Mouse (Mus musculus) heart, adult 8-10 months (tissue): ENCODE measurements around the gene Atp9a. TPM values are rescaled to one million over a fixed set of nuclear protein-coding genes. Genes with fewer than 3 reads are reported as not detected.

Experiments used
- DNase-seq: peaks from one replicate; pipeline ENCODE4 v3.0.0; 2022; ENCODE audit warnings: low spot score
- microRNA-seq: library from miRNA; unstranded; fragments of <30 nt; microRNA quantifications from one replicate; pipeline ENCODE4 v1.2.0, GENCODE M21; 2022
- total RNA-seq, 4 experiments: library from RNA; stranded (reverse); gene quantifications; 2 replicates each; pipeline ENCODE4 v1.2.4; 2022

The Atp9a gene
- total RNA-seq, 4 experiments from 2014 or later, result 53.2 to 63.6 (median 56.8) TPM

GRCm38 (mm10) chr2:168601491-168602386 lies 140.5 kb downstream of the Atp9a start, which contains the start of gene Nfatc2:
TSS of gene Nfatc2 (minus strand) at chr2:168601657.
- peak; percentile 94 for DNase-seq

- DNase-seq, result no peak
These were observed 141.3 kb downstream of the Atp9a start for GRCm38 (mm10) chr2:168600750-168601490.

- no peak for DNase-seq
These were observed 146.5 kb downstream of the Atp9a start for GRCm38 (mm10) chr2:168595693-168596092.

- no peak for DNase-seq
These were observed 148.5 kb downstream of the Atp9a start for GRCm38 (mm10) chr2:168593676-168594075.

GRCm38 (mm10) chr2:168593004-168593403 lies 149.2 kb downstream of the Atp9a start:
- no peak for DNase-seq

GRCm38 (mm10) chr2:168591076-168591475 lies 151.1 kb downstream of the Atp9a start:
- DNase-seq, result no peak

- no peak for DNase-seq
These were observed 151.7 kb downstream of the Atp9a start for GRCm38 (mm10) chr2:168590556-168590955.

- no peak for DNase-seq
These were observed 152.0 kb downstream of the Atp9a start for GRCm38 (mm10) chr2:168590168-168590551.

- no peak for DNase-seq
These were observed 152.6 kb downstream of the Atp9a start for GRCm38 (mm10) chr2:168589368-168590167.

GRCm38 (mm10) chr2:168588591-168589367 lies 153.4 kb downstream of the Atp9a start:
- no peak for DNase-seq

- DNase-seq, result no peak
These were observed 155.1 kb downstream of the Atp9a start for GRCm38 (mm10) chr2:168587159-168587558.

GRCm38 (mm10) chr2:168586512-168586911 lies 155.7 kb downstream of the Atp9a start:
- DNase-seq, result no peak

- no peak for DNase-seq
These were observed 157.4 kb downstream of the Atp9a start for GRCm38 (mm10) chr2:168584857-168585256.

Small RNAs within 50 kb of the gene (microRNA-seq; reads per million reads assigned to microRNA genes)
- 2.2 reads per million for gene Mir7004

Other genes starting within 250 kb of the Atp9a start
- gene Nfatc2, start 140.8 kb downstream of the Atp9a start, total RNA-seq, result 10 to 100 TPM in 3 of 4 experiments, 1 to 10 TPM in 1; 9.8 to 19.2 (median 16.3) TPM
- gene Sall4, start 25.5 kb upstream of the Atp9a start, total RNA-seq, result 1 to 10 TPM; 1.3 to 2.6 (median 2.3) TPM
- 1 to 10 TPM; 6.4 to 8.6 (median 7.9) TPM for gene Zfp64, start 213.2 kb upstream of the Atp9a start, total RNA-seq